Comparison of ENCODE assay signal across 19 mouse cellular contexts in the genomic region with DNA sequence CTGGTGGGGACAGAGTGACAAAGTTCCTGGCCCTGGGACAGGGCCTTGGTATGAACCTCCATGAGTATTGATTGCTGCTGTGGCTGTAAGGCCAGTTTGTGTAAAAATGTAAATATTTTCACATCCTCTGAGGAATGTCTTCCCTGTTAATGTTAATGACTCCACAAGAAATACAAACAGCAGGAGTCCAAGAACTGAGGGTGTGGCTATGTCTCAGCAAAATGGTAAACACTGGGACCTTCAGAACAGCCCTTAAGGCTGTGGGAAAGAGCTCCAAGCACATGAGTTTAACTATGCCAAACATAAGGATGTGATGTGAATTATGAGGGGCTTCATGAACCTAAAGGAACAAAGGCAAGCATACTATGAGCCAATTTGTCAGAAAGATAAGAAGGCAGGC.
DNase-seq lines count a peak whose midpoint lies in the region; ATAC-seq and TF ChIP-seq lines count a peak whose summit lies in the region.
"Had no signal": no experiment of that assay in that cellular context is flagged by ENCODE, and none has a peak within 500 bp of the region (broad histone marks: within the 10 kb centered on the region; RNA-seq: fewer than 3 reads in every experiment).

No protein-coding gene starts in this region.

- no peak overlapping the region for H3K4me2 ChIP-seq in hindbrain, postnatal 0 days (ENCODE audit: low read depth, low read length)
- H3K4me2 ChIP-seq: embryonic facial prominence, embryonic 12.5 days; forebrain, embryonic 13.5 days; forebrain, embryonic 15.5 days had no signal

- H3K9me3 ChIP-seq in ES-E14 (ENCODE audit: control insufficient read depth, insufficient read depth, low read depth, low read length): no peaks in the 10 kb centered on the region
- H3K9me3 ChIP-seq in hindbrain, postnatal 0 days (ENCODE audit: low read length): no peaks in the 10 kb centered on the region
- H3K9me3 ChIP-seq: embryonic facial prominence, embryonic 12.5 days; forebrain, embryonic 13.5 days; forebrain, embryonic 15.5 days had no signal

- no peak for ATAC-seq in hindbrain, postnatal 0 days
- ATAC-seq: forebrain, embryonic 13.5 days; forebrain, embryonic 15.5 days; forebrain, postnatal 0 days had no signal

- no peaks in the 10 kb centered on the region for H3K36me3 ChIP-seq in ES-E14 (ENCODE audit: control insufficient read depth, insufficient read depth, low read length, poor library complexity, severe bottlenecking)
- no peaks in the 10 kb centered on the region for H3K36me3 ChIP-seq in hindbrain, postnatal 0 days (ENCODE audit: insufficient read depth, low read length)
- H3K36me3 ChIP-seq: embryonic facial prominence, embryonic 12.5 days; forebrain, embryonic 15.5 days had no signal

- H3K27ac ChIP-seq in ES-E14 (ENCODE audit: insufficient read depth, low read depth, low read length, poor library complexity, severe bottlenecking): no peak overlapping the region; the same call in 1 of the 2 replicates
- no peak overlapping the region for H3K27ac ChIP-seq in hindbrain, postnatal 0 days
- H3K27ac ChIP-seq: embryonic facial prominence, embryonic 12.5 days; forebrain, embryonic 13.5 days; forebrain, embryonic 15.5 days had no signal

- no peak overlapping the region for H3K4me3 ChIP-seq in ES-E14 (ENCODE audit: insufficient read depth in 1 of 2, low read depth in 1 of 2, low read length in 2 of 2, poor library complexity in 1 of 2, severe bottlenecking in 1 of 2)
- no peak overlapping the region for H3K4me3 ChIP-seq in hindbrain, postnatal 0 days (ENCODE audit: low read length)
- H3K4me3 ChIP-seq: embryonic facial prominence, embryonic 12.5 days; forebrain, embryonic 13.5 days; forebrain, embryonic 15.5 days had no signal

- peaks cover 0 to 4% of the 10 kb centered on the region in 2 experiments; a peak in 2 of 4 replicates for H3K4me1 ChIP-seq in ES-E14 (ENCODE audit: control insufficient read depth in 2 of 2, insufficient read depth in 2 of 2, low read length in 2 of 2, poor library complexity in 1 of 2)
- H3K4me1 ChIP-seq in hindbrain, postnatal 0 days (ENCODE audit: insufficient read depth, low read length): no peaks in the 10 kb centered on the region
- H3K4me1 ChIP-seq: embryonic facial prominence, embryonic 12.5 days; forebrain, embryonic 13.5 days; forebrain, embryonic 15.5 days had no signal

- H3K9ac ChIP-seq in ES-E14 (ENCODE audit: insufficient read depth, low read depth, low read length, poor library complexity, severe bottlenecking): no peak overlapping the region
- no peak overlapping the region for H3K9ac ChIP-seq in hindbrain, postnatal 0 days (replicated peaks; ENCODE audit: low read length)
- H3K9ac ChIP-seq: embryonic facial prominence, embryonic 12.5 days; forebrain, embryonic 13.5 days; forebrain, embryonic 15.5 days; forebrain, postnatal 0 days had no signal

- in situ Hi-C loops in ES-E14 (cut with MboI; ENCODE audit: low sequenced_read_pairs in 2 of 2, unreplicated experiment in 2 of 2): no loop called here

- TF ChIP-seq CTCF in hindbrain, postnatal 0 days (IDR thresholded peaks at IDR 0.05; ENCODE audit: low read depth): no peak

- DNase-seq in ES-E14 (ENCODE audit: low read depth, low spot score): no peak
- peak; percentile 55 for DNase-seq in ZHBTc4 (ENCODE audit: low read depth, low spot score)
- no peak for DNase-seq in thymus, postnatal 10 days (ENCODE audit: low spot score in 2 of 2)
- no peak for DNase-seq in spleen, postnatal 10 days (ENCODE audit: low spot score in 2 of 2)
- DNase-seq in hindbrain, postnatal 0 days (ENCODE audit: low spot score): no peak
- DNase-seq: adrenal gland, adult 2 months; adrenal gland, postnatal 10 days; adrenal gland, postnatal 25 days; cerebellum, adult 11 months; cerebellum, adult 18-20 months; cerebellum, adult 8-10 months; cerebellum, adult 9-11 months; cerebellum, postnatal 14 days; cerebellum, postnatal 36 days; embryo, embryonic 11 days; forebrain, postnatal 0 days had no signal

- H3K27me3 ChIP-seq in hindbrain, postnatal 0 days (ENCODE audit: insufficient read depth, low read length): no peaks in the 10 kb centered on the region
- H3K27me3 ChIP-seq: embryonic facial prominence, embryonic 12.5 days; forebrain, embryonic 13.5 days; forebrain, embryonic 15.5 days had no signal

TF ChIP-seq in ES-E14, 5 proteins besides CTCF, POLR2A, EP300 and RAD21:
- TF ChIP-seq CHD2 (IDR thresholded peaks at IDR 0.05; ENCODE audit: low read depth, low read length): no peak
- TF ChIP-seq ZC3H11A (IDR thresholded peaks at IDR 0.05; ENCODE audit: borderline replicate concordance, low read depth, low read length): no peak
- TF ChIP-seq MAFK (IDR thresholded peaks at IDR 0.05; ENCODE audit: insufficient read depth, low read depth, low read length): 0 out of 2 replicates have a peak, but pooled peaks have one; percentile 7
- no peak for TF ChIP-seq ZNF384 (IDR thresholded peaks at IDR 0.05; ENCODE audit: low read depth, low read length)
- no peak for TF ChIP-seq HCFC1 (IDR thresholded peaks at IDR 0.05; ENCODE audit: borderline replicate concordance, insufficient read depth, low read length)
TF ChIP-seq in ES-E14: peak in this region for 1.
